Mouse (Mus musculus): ENCODE results near the gene Fam131c. TPM values are rescaled to one million over a fixed set of nuclear protein-coding genes. Genes with fewer than 3 reads are reported as not detected.

Fam131c gene
- total RNA-seq (2021): 1 to 10 TPM; 2.8 to 3.1 TPM

- no peak for DNase-seq (ENCODE audit: extremely low spot score in 1 of 2, low spot score in 1 of 2)
These were observed at the start of gene Fam131c for GRCm38 (mm10) chr4:141367997-141368791. TSS of gene Fam131c (plus strand) at chr4:141368220.

GRCm38 (mm10) chr4:141322526-141322925 lies 45.5 kb upstream of the Fam131c start:
- no peak for DNase-seq (ENCODE audit: extremely low spot score in 1 of 2, low spot score in 1 of 2)

DNA sequence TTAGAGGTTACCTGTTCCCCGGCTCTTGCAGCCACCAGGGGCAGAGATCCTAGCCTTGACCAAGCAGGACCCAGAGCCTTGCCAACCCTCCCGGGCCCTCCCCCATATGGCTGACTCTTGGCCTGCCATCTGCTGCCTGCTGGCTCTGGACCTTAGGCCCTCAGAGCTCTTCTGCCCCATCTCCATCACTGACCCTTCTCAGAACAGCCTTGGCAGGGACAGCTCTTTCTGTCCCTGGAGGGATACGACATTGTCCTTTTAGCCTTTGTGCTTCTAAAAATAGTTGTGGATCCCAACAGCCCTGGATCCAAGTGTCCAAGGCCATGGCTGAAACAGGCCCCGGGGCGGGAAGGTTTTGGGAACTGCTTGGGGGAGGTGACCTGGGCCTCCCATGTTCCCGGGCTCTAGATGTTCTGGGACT lies 43.2 kb upstream of the Fam131c start:
- DNase-seq (ENCODE audit: extremely low spot score in 1 of 2, low spot score in 1 of 2): no peak

DNA sequence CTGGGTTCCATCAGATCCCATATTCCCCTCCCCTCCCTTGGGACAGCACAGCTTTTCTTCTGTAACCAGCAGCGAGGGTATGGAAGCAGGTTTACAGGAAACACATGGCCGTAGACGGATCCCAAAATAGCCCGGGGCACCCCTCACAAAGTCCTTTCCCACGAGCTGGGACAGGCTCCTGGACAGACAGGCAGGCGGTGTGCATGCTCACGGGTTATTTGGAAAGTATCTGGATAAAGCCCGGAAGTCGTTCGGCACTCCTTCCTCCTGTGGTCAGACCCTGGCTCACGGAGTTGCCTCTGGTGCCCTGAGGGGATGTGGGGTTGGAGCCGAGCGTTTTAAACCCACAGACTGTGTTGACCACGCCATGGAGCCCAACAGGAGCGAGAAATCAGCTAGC lies 42.4 kb upstream of the Fam131c start:
- DNase-seq (ENCODE audit: extremely low spot score in 1 of 2, low spot score in 1 of 2): no peak

DNA sequence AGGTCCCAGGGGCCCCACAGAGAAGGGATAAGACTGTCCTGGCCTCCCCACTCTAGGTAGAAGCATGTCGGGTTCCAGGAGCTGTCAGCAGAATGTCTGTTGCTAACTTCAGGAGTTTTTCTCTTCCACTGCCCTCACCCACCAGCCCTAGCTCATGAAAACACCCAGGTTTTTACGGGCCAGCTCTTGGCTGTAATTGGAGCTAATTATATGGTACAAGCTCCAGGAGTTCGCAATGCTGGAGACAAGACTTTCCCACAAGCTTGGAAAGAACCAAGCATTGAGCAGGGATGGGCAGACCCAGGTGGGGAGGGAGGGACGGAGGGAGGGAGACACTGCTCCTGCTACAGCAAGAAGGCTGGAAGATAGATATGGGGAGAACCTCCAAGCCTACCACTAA lies 40.9 kb upstream of the Fam131c start:
- no peak for DNase-seq (ENCODE audit: extremely low spot score in 1 of 2, low spot score in 1 of 2)

- no peak for DNase-seq (ENCODE audit: extremely low spot score in 1 of 2, low spot score in 1 of 2)
These were observed 39.3 kb upstream of the Fam131c start for GRCm38 (mm10) chr4:141328742-141329141.

- DNase-seq (ENCODE audit: extremely low spot score in 1 of 2, low spot score in 1 of 2): no peak
These were observed 38.1 kb upstream of the Fam131c start for GRCm38 (mm10) chr4:141329968-141330367.

- DNase-seq (ENCODE audit: extremely low spot score in 1 of 2, low spot score in 1 of 2): no peak
These were observed 36.6 kb upstream of the Fam131c start for GRCm38 (mm10) chr4:141331446-141331845.

DNA sequence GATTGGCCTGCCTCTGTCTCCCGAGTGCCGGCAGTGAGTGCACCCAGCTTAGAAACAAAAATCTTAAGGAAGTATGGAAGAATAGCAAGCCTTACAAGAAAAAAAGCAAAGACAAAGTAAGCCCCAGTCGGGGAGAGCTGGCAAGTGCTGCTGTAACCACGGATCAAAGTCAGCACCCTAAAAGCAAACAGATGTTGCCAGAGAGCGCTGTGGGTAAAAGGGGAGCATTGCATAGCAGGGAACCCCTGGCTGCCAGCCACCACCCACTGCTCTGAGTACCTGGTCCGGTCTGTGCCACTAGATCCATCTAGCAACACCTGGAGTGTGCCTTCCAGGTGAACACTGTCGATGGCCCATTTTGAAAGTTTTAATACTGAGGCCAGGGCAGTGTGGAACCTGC lies 35.8 kb upstream of the Fam131c start:
- DNase-seq (ENCODE audit: extremely low spot score in 1 of 2, low spot score in 1 of 2): no peak

DNA sequence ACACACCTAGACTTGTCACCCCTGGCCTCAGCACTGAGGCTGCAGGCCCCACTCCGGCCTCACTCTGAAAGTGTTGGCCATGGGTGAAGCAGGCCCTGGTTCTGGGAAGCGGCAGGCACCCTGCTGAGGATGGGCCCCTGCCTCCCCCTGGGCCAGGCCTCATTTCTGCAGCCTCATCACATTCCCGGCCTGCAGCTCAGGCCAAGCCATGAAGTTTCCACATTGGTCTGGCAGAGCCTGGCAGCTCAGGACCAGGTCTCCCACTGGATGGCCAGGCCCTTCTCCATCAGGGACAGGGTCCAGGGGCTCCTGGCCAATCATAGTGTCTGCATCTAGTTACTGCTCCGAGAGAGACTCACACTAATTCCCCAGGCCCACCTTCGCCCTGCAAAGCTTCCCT lies 33.3 kb upstream of the Fam131c start:
- DNase-seq (ENCODE audit: extremely low spot score in 1 of 2, low spot score in 1 of 2): no peak

DNA sequence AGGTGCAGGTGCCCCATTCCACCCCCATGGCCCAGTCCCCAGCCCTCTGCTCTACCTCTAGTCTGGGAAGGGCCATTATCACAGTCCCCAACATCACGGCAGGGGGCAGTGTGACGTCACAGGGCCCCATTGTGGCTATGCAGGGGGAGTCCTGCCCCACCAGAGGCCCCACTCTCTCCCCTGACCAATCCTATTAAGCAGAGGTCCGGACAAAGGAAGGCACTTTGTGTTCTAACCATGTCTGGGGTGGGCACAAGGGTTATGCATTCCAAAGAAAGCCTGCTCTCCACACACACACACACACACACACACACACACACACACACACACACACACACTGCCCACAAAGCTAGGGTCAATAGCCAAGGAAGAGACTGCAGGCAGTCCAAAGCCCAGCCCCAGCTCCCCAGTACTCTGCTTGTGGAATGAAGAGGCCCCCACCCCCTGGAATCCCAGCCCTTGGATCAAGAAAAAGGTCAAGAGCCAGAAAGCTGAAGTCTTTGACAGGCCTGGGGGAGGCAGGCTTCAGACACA lies 32.7 kb upstream of the Fam131c start:
- no peak for DNase-seq (ENCODE audit: extremely low spot score in 1 of 2, low spot score in 1 of 2)

GRCm38 (mm10) chr4:141336196-141336595 lies 31.8 kb upstream of the Fam131c start:
- DNase-seq (ENCODE audit: extremely low spot score in 1 of 2, low spot score in 1 of 2): no peak

GRCm38 (mm10) chr4:141337986-141338385 lies 30.0 kb upstream of the Fam131c start:
- DNase-seq (ENCODE audit: extremely low spot score in 1 of 2, low spot score in 1 of 2): no peak

DNA sequence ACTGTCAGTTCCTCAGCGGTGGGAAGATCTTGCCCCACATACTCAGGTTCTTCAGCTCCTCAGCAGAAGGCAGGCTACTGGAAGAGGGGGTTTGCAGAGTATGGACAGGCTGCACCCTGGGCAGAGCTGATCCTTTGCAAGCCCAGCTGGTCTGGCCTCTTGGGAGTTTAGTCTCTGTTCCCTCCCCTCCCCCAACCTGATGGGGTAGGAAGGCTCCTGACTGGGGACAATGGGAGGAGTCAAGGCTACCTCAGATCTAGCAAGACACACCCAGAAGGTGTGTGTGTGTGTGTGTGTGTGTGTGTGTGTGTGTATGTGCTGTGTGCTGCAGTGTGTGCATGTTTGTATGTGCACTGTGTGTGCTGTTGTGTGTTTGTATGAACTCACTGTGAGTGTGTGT lies 29.2 kb upstream of the Fam131c start:
- DNase-seq (ENCODE audit: extremely low spot score in 1 of 2, low spot score in 1 of 2): no peak

DNA sequence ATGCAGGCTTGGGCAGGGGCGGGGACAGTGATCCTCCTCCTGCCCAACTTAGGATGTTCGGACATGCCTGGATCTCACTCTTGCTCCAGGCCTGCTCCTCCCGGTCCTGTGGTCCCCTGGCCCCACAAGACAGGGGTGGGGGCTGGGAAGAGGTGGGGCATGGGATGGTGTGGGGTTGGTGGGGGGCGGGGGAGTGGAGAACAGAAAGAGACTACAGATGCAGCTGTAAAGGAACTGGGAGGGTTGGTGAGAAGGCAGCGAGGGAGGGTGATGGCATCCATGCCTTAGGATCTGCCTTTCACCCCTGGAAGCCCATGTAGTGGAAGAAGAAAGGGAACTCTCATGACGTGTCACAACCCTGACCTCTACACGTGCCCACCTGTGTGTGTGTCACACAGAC lies 26.5 kb upstream of the Fam131c start:
- DNase-seq (ENCODE audit: extremely low spot score in 1 of 2, low spot score in 1 of 2): no peak

DNA sequence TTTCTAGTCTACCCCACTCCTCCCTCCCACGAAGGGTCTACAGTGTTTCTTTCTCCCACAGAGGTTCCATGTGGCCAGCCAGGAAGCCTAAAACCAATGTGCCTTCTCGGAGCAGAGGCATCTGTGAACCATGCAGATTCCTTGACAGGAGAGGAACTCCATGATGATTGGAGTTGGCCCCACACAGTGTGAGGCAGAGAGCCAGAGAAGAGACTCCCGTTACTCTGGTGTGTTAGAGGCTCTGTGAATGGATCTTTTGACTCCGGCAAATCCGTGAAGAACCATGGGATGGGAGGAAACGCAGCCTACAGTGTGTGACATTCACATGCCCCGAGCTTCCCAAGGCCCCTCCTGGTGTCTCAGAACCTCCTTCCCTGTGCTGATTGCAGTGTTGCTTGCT lies 24.5 kb upstream of the Fam131c start:
- DNase-seq (ENCODE audit: extremely low spot score in 1 of 2, low spot score in 1 of 2): no peak

DNA sequence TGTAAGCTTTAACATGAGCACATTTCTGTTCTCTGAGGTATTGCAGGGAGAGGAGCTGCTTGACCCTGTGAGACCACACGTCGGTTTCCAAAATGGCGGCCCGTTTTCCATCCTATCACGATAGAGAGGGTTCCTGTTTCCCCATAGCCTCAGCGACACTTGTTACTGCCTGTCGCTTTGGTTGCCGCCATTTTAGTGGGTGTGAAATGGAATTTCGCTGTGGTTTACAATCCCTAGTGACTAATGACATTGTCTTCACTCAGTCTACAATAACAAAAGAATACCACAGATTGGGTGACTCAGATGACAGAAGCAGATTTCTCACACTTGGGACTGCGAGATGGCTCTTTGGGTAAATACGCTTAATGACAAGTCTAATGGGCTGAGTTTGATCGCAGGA lies 22.8 kb upstream of the Fam131c start:
- no peak for DNase-seq (ENCODE audit: extremely low spot score in 1 of 2, low spot score in 1 of 2)

GRCm38 (mm10) chr4:141347365-141347797 lies 20.6 kb upstream of the Fam131c start:
- DNase-seq (ENCODE audit: extremely low spot score in 1 of 2, low spot score in 1 of 2): no peak

DNA sequence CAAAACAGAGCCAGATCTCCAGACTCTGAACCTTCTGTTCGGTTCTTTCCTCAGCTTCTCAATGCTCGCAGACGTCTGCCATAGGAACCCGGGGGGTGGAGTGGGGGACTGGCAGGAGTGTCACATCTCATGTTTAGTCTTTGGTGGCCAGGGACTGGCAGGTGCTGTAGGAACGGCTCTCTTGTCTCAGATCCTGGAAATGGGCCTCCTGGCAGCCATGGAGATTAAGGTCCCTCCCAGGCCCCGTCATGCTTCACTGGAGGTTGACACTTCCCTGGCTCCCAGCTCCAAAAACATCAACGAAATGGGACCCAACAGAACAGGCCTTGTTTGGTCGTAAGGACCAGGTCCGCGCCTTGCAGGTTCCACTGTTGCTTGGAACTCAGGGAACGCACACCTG lies 19.4 kb upstream of the Fam131c start:
- no peak for DNase-seq (ENCODE audit: extremely low spot score in 1 of 2, low spot score in 1 of 2)

DNA sequence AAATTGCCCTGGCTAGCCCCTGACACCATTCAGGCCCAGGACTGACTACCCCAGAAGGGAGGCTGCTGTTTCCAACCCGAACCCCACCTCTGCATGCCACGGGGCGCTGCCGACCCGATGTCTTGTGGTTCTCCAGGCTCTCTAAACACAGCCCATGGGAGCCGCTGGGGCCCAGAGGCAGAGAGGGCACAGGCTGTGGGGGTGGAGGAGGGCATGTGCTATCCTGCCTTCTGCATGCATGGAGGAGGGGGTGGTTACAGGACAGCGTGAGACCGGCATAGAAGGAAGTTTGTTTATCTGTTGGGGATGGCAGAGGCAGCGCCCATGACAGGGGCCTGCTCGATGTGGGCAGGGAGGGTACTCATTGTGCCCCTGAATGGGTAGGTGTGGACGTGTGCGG lies 18.0 kb upstream of the Fam131c start:
- DNase-seq (ENCODE audit: extremely low spot score in 1 of 2, low spot score in 1 of 2): no peak

- no peak for DNase-seq (ENCODE audit: extremely low spot score in 1 of 2, low spot score in 1 of 2)
These were observed 16.0 kb upstream of the Fam131c start for GRCm38 (mm10) chr4:141351972-141352371.

- no peak for DNase-seq (ENCODE audit: extremely low spot score in 1 of 2, low spot score in 1 of 2)
These were observed 15.0 kb upstream of the Fam131c start for GRCm38 (mm10) chr4:141352986-141353385.
